Mouse (Mus musculus) G1E (cell line): Measurements from ENCODE around the gene Cyp39a1.

ENCODE experiments used
- CTCF ChIP-seq: IDR thresholded peaks from 2 replicates; pipeline ENCODE4 v1.5.1; 2012; ENCODE audit warnings: low read depth, low read length, inconsistent platforms, mixed read lengths
- GATA1 ChIP-seq: IDR thresholded peaks from 2 replicates; pipeline ENCODE4 v1.6.1; 2012; ENCODE audit warnings: borderline replicate concordance, low read length, inconsistent platforms, mixed read lengths
- TAL1 ChIP-seq: conservative IDR thresholded peaks from 2 replicates; pipeline ENCODE4 v1.6.1; 2012; ENCODE audit warnings: low read depth, low read length, inconsistent platforms, mixed read lengths

DNA sequence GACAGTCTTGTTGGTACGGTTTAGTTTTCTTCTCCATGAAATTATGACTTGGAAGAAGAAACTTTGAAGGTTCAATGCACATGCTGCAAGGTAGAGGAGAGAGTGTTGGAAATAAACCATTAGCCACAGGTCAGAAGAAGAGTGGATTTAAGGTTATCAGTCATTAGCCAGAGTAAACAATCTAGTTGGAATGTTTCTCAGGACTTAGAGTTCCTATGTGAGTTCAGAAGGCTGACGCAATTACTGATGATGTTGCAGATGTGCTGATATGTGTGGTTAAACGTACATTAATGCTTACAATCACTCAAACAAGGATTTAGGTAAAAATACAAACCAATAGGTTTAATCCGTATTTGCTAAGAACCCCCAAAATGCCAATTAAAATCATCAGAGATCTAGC lies 4.7 kb downstream of the Cyp39a1 start:
- TF ChIP-seq CTCF (no peak), GATA1 (no peak), TAL1 (no peak)
